Mouse (Mus musculus) cortical plate, adult 2 months (tissue): ENCODE measurements around the gene Spocd1.

ENCODE experiments used
- CTCF ChIP-seq: fragments of 200-500 bp; IDR thresholded peaks from 2 replicates; pipeline ENCODE4 v1.5.1; 2011; ENCODE audit warnings: mild to moderate bottlenecking, control low read depth, low read length; ENCODE audit not compliant: insufficient read depth; ENCODE audit errors: extremely low read depth
- POLR2A ChIP-seq: fragments of 200-500 bp; IDR thresholded peaks from 2 replicates; pipeline ENCODE4 v1.6.1; 2011; ENCODE audit warnings: mild to moderate bottlenecking, low read length, control low read depth; ENCODE audit not compliant: insufficient read depth; ENCODE audit errors: extremely low read depth

- no peak for TF ChIP-seq POLR2A
- TF ChIP-seq CTCF = no peak
Measured at GRCm38 (mm10) chr4:129995255-129995654, 66.2 kb downstream of the Spocd1 start.
